Mouse (Mus musculus) intestine, postnatal 0 days (tissue): ENCODE data around the gene Tmem216. TPM values are rescaled to one million over a fixed set of nuclear protein-coding genes. Genes with fewer than 3 reads are reported as not detected.

Source experiments
- ATAC-seq: fragments of 200-750 bp; cut with Nextera tagmentation; 2 replicates; pipeline ENCODE4 v1.8.0; 2017; ENCODE audit warnings: mild to moderate bottlenecking, moderate TSS enrichment, moderate library complexity
- H3K27ac ChIP-seq: fragments of 300-500 bp; sonication (generic); 2 replicates; pipeline ENCODE4 v1.5.1; 2014; ENCODE audit warnings: mild to moderate bottlenecking, low read depth, low read length, moderate library complexity
- H3K27me3 ChIP-seq: fragments of 300-500 bp; sonication (generic); replicated peaks from 2 replicates; pipeline ENCODE4 v1.6.1; 2014; ENCODE audit warnings: low read length, mixed read lengths; ENCODE audit not compliant: control insufficient read depth, insufficient read depth
- H3K36me3 ChIP-seq: fragments of 300-500 bp; sonication (generic); 2 replicates; pipeline ENCODE4 v1.6.1; 2014; ENCODE audit warnings: mild to moderate bottlenecking, moderate library complexity; ENCODE audit not compliant: control insufficient read depth, insufficient read depth
- H3K4me1 ChIP-seq: fragments of 300-500 bp; sonication (generic); replicated peaks from 2 replicates; pipeline ENCODE4 v1.6.1; 2014; ENCODE audit warnings: antibody characterized with exemption, low read length, mixed read lengths; ENCODE audit not compliant: control insufficient read depth, insufficient read depth
- H3K4me2 ChIP-seq: fragments of 300-500 bp; sonication (generic); replicated peaks from 2 replicates; pipeline ENCODE4 v1.6.1; 2014; ENCODE audit warnings: low read depth, mild to moderate bottlenecking, moderate library complexity
- H3K4me3 ChIP-seq: fragments of 300-500 bp; sonication (generic); 2 replicates; pipeline ENCODE4 v1.5.1; 2014; ENCODE audit warnings: low read depth, low read length
- H3K9ac ChIP-seq: fragments of 300-500 bp; sonication (generic); 2 replicates; pipeline ENCODE4 v1.6.1; 2014; ENCODE audit warnings: mild to moderate bottlenecking, low read depth, low read length
- H3K9me3 ChIP-seq: fragments of 300-500 bp; sonication (generic); 2 replicates; pipeline ENCODE4 v1.6.1; 2016; ENCODE audit warnings: mixed run types; ENCODE audit not compliant: control insufficient read depth
- CTCF ChIP-seq: sonication (generic); IDR thresholded peaks from 2 replicates; pipeline ENCODE4 v1.5.1; 2016; ENCODE audit warnings: low read depth, mild to moderate bottlenecking, control low read depth, antibody characterized with exemption, moderate library complexity
- WGBS: fragments of 180-500 bp; shearing (Covaris S2); extraction: QIAGEN DNeasy Blood & Tissue Kit; methylation state at CpG from one replicate; pipeline ENCODE4 v1.1.7; 2014; 5-methylcytosine and 5-hydroxymethylcytosine counted together
- polyA plus RNA-seq: library from polyadenylated mRNA; unstranded; fragments of >200 nt; fragmentation: Nextera tagmentation; extraction: Ambion mirVana; gene quantifications from 2 replicates; pipeline ENCODE4 v1.2.1, GENCODE M21; 2015

The Tmem216 gene
- 11.0 and 12.2 TPM in 2 replicates for polyA plus RNA-seq

GRCm38 (mm10) chr19:10555624-10556510 is at the start of gene Tmem216:
Gene Tmem216 (minus strand): TSS chr19:10556238.
- WGBS: under 1% methylated on average over 43 of the region's 43 CpGs
- Histone ChIP-seq H3K27me3 (no peaks in the 10 kb centered on the region), H3K9ac (peak within 1 kb of the TSS; percentile 57), H3K4me1 (peaks cover 10% of the 10 kb centered on the region; the same call in 1 of the 2 replicates), H3K27ac (peak within 1 kb of the TSS; percentile 60), H3K9me3 (no peaks in the 10 kb centered on the region), H3K4me2 (peak within 1 kb of the TSS; percentile 79), H3K36me3 (no peaks in the 10 kb centered on the region), H3K4me3 (peak within 1 kb of the TSS; percentile 72)
- peak; percentile 96 for ATAC-seq
- peak; percentile 30 for TF ChIP-seq CTCF

GRCm38 (mm10) chr19:10605293-10605900 is 49.4 kb upstream of the Tmem216 start, which contains the start of the genes Ddb1 and Tkfc:
Gene Ddb1 (plus strand): TSS chr19:10605327.
Gene Tkfc (minus strand): TSS chr19:10605654.
- Histone ChIP-seq H3K36me3 (peaks cover 33% of the 10 kb centered on the region), H3K9me3 (no peaks in the 10 kb centered on the region), H3K9ac (peak within 1 kb of the TSS; percentile 98), H3K4me2 (peak within 1 kb of the TSS; percentile 81), H3K4me1 (no peaks in the 10 kb centered on the region), H3K27ac (peak within 1 kb of the TSS; percentile 96), H3K4me3 (peak within 1 kb of the TSS; percentile 97), H3K27me3 (no peaks in the 10 kb centered on the region)
- TF ChIP-seq CTCF: peak; percentile 83
- under 1% methylated on average over 49 of the region's 49 CpGs for WGBS
- peak; percentile 92 for ATAC-seq

- H3K4me3 ChIP-seq: peak overlapping the region; percentile 97
- ATAC-seq: no peak
- no peak for TF ChIP-seq CTCF
- peak overlapping the region; percentile 81 for H3K4me2 ChIP-seq
- H3K4me1 ChIP-seq: no peaks in the 10 kb centered on the region
- H3K36me3 ChIP-seq: peaks cover 33% of the 10 kb centered on the region
- WGBS: 26% methylated on average over 3 of the region's 3 CpGs
- no peaks in the 10 kb centered on the region for H3K9me3 ChIP-seq
- H3K27ac ChIP-seq: peak overlapping the region; percentile 96
- no peaks in the 10 kb centered on the region for H3K27me3 ChIP-seq
- peak overlapping the region; percentile 52 for H3K9ac ChIP-seq
These were observed 48.5 kb upstream of the Tmem216 start for GRCm38 (mm10) chr19:10604534-10604933.

GRCm38 (mm10) chr19:10603660-10604523 is 47.9 kb upstream of the Tmem216 start:
- peak; percentile 36; the same call in 1 of the 2 replicates for ATAC-seq
- TF ChIP-seq CTCF: no peak
- WGBS: 54% methylated on average over 18 of the region's 18 CpGs
- Histone ChIP-seq H3K27ac (peak overlapping the region; percentile 96), H3K4me1 (no peaks in the 10 kb centered on the region), H3K4me2 (peak overlapping the region; percentile 81), H3K27me3 (no peaks in the 10 kb centered on the region), H3K36me3 (peaks cover 34% of the 10 kb centered on the region), H3K9me3 (no peaks in the 10 kb centered on the region), H3K4me3 (peak overlapping the region; percentile 46), H3K9ac (peak overlapping the region; percentile 52; the same call in 1 of the 2 replicates)

- peak; percentile 97 for TF ChIP-seq CTCF
- Histone ChIP-seq H3K4me3 (peak overlapping the region; percentile 46), H3K9ac (0 out of 2 replicates have a peak overlapping the region, but pooled peaks have one; percentile 31), H3K4me1 (no peaks in the 10 kb centered on the region), H3K27ac (peak overlapping the region; percentile 47), H3K27me3 (no peaks in the 10 kb centered on the region), H3K9me3 (no peaks in the 10 kb centered on the region), H3K36me3 (peaks cover 35% of the 10 kb centered on the region), H3K4me2 (peak overlapping the region; percentile 81)
- ATAC-seq: peak; percentile 36; the same call in 1 of the 2 replicates
- WGBS: under 1% methylated on average over 9 of the region's 9 CpGs
These were observed 46.7 kb upstream of the Tmem216 start for GRCm38 (mm10) chr19:10602787-10603186.
